In the genomic region with DNA sequence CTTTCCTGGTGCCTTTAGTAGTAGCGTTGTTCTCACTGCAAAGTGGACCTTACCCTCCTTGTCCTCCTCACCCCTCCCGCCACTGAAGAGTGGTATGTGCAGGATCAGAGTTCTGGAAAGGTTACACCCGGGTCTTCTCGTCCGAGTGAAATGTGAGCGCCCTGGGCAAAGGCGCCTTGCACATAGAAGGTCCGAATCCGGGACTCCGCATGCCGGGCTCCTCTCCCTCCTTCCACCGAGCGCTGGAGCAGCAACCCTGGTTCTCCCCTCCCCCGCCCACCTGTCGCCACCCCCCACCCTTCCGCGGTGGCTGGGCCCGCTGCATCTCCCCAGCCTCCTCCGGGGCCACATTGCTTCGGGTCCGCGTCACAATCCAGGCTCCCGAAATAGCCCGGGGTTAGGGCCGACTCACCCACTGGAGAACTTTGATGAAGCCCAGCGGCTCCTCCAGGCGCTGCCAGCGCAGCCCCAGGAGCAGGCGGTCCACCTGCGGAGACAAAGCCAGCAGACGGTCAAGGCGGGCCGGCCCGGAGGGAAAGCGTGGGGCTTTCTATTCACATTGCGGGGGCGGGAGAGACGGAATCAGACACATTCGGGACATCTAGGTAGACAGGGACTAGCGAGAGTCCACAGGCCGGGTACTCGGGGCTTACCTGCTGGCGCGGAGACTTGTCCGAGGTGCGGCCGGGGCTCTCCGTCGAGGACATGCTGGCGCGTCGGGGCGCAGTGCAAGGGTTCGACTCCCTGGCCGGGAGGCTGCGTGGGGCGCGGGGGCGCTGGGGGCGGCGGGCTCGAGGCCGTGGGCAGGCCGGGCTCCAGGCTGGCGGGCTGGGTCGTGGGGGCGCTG, we compare ENCODE assay signal across 8 mouse cellular contexts. TPM values are rescaled to one million over a fixed set of nuclear protein-coding genes. Genes with fewer than 3 reads are reported as not detected.
A peak's percentile ranks its signal among the peaks of the same experiment; 100 is the strongest.
DNase-seq lines count a peak whose midpoint lies in the region; ATAC-seq and TF ChIP-seq lines count a peak whose summit lies in the region.

No protein-coding gene starts in this region.

- DNase-seq in adrenal gland, postnatal 36 days = peak; percentile 21 to 32
- DNase-seq in adrenal gland, postnatal 4 days (ENCODE audit: low spot score in 2 of 2) = no peak
- DNase-seq in gastrocnemius, adult 2 months = peak; percentile 92
- peak; percentile 68 for DNase-seq in neural tube, embryonic 10.5 days (ENCODE audit: extremely low spot score, low spot score)
- DNase-seq in frontal cortex, adult 2 months (ENCODE audit: extremely low spot score in 1 of 2, low spot score in 1 of 2) = no peak
- DNase-seq in cerebellum, adult 11-12 months = no peak

- WGBS in kidney, embryonic 16.5 days = under 1% methylated on average over 61 of the region's 67 CpGs

- no peak for TF ChIP-seq POLR2A in ES-Bruce4 (IDR thresholded peaks at IDR 0.05; ENCODE audit: insufficient read depth, low read length)

- peak overlapping the region; percentile 79 for H3K4me2 ChIP-seq in kidney, embryonic 16.5 days (replicated peaks; ENCODE audit: low read depth, low read length)

- H3K27me3 ChIP-seq in ES-Bruce4 (ENCODE audit: control insufficient read depth, insufficient read depth, low read length, poor library complexity, severe bottlenecking) = peaks cover 9% of the 10 kb centered on the region
- H3K27me3 ChIP-seq in kidney, embryonic 16.5 days (ENCODE audit: insufficient read depth, low read length) = peaks cover 29% of the 10 kb centered on the region

- peak overlapping the region; percentile 57 for H3K9ac ChIP-seq in ES-Bruce4 (ENCODE audit: low read depth, poor library complexity, severe bottlenecking)
- peak overlapping the region; percentile 73 for H3K9ac ChIP-seq in kidney, embryonic 16.5 days (replicated peaks; ENCODE audit: low read length)

- H3K36me3 ChIP-seq in ES-Bruce4 (ENCODE audit: control insufficient read depth, insufficient read depth, low read length, poor library complexity, severe bottlenecking) = no peaks in the 10 kb centered on the region
- H3K36me3 ChIP-seq in kidney, embryonic 16.5 days (ENCODE audit: insufficient read depth, low read length) = no peaks in the 10 kb centered on the region

- TF ChIP-seq CTCF in ES-Bruce4 (IDR thresholded peaks at IDR 0.05; ENCODE audit: low read depth, low read length) = no peak
- no peak for TF ChIP-seq CTCF in gastrocnemius, adult 2 months (IDR thresholded peaks at IDR 0.05)

- no peak overlapping the region for H3K27ac ChIP-seq in ES-Bruce4 (ENCODE audit: insufficient read depth, low read length)
- peak overlapping the region; percentile 99 for H3K27ac ChIP-seq in gastrocnemius, adult 2 months
- peak overlapping the region; percentile 58 for H3K27ac ChIP-seq in kidney, embryonic 16.5 days (ENCODE audit: low read length)

- no peaks in the 10 kb centered on the region for H3K4me1 ChIP-seq in ES-Bruce4 (ENCODE audit: control insufficient read depth, insufficient read depth, low read length)
- peaks cover 16% of the 10 kb centered on the region; the same call in 1 of the 2 replicates for H3K4me1 ChIP-seq in kidney, embryonic 16.5 days (ENCODE audit: insufficient read depth, low read length)

- no peak for TF ChIP-seq EP300 in ES-Bruce4 (IDR thresholded peaks at IDR 0.05; ENCODE audit: insufficient read depth, low read depth, low read length)

- peak overlapping the region; percentile 74 for H3K4me3 ChIP-seq in ES-Bruce4 (ENCODE audit: low read depth, low read length)
- H3K4me3 ChIP-seq in gastrocnemius, adult 2 months = peak overlapping the region; percentile 85
- H3K4me3 ChIP-seq in kidney, embryonic 16.5 days (ENCODE audit: low read length) = peak overlapping the region; percentile 57

- no peaks in the 10 kb centered on the region for H3K9me3 ChIP-seq in ES-Bruce4 (replicated peaks; ENCODE audit: control insufficient read depth, insufficient read depth, low read length, poor library complexity, severe bottlenecking)
- H3K9me3 ChIP-seq in kidney, embryonic 16.5 days (ENCODE audit: low read length) = no peaks in the 10 kb centered on the region

- intact Hi-C loops in gastrocnemius, adult 2 months (cut with DNase I) = no loop called here

- ATAC-seq in kidney, embryonic 16.5 days (ENCODE audit: low FRiP score, low TSS enrichment) = peak; percentile 84

RNA-seq across cellular contexts. Expression of a gene that starts 0.5 kb away (rescaled TPM):
- total RNA-seq in adrenal gland, postnatal 36 days (2021) = under 1 TPM; 0.13 to 0.46 TPM
- 10 to 100 TPM in 1 of 2 experiments, 1 to 10 TPM in 1; 6.7 to 12.2 TPM for total RNA-seq in adrenal gland, postnatal 4 days (2021)
- polyA plus RNA-seq in ES-Bruce4 (2011; ENCODE audit: insufficient read depth, insufficient read length, low read depth, missing spikeins) = not detected in 2 replicates
- 100 to 1,000 TPM; 321 to 322 TPM for total RNA-seq in gastrocnemius, adult 2 months (2021)
- 3.7 and 5.0 TPM in 2 replicates for polyA plus RNA-seq in kidney, embryonic 16.5 days (2015; fragmentation: Nextera tagmentation; extraction: Ambion mirVana)
- polyA plus RNA-seq in frontal cortex, adult 2 months (2012; rRNA removed) = 1.8 and 1.9 TPM in 2 replicates

RNA-seq across cellular contexts. Expression of a gene that starts 15.2 kb away (rescaled TPM):
- total RNA-seq in adrenal gland, postnatal 36 days (2021) = 1 to 10 TPM; 7.6 to 9.7 TPM
- 10 to 100 TPM; 15.6 to 16.9 TPM for total RNA-seq in adrenal gland, postnatal 4 days (2021)
- 4.3 and 9.2 TPM in 2 replicates for polyA plus RNA-seq in ES-Bruce4 (2011; ENCODE audit: insufficient read depth, insufficient read length, low read depth, missing spikeins)
- total RNA-seq in gastrocnemius, adult 2 months (2021) = 1 to 10 TPM; 6.4 to 8.6 TPM
- 18.7 and 22.2 TPM in 2 replicates for polyA plus RNA-seq in kidney, embryonic 16.5 days (2015; fragmentation: Nextera tagmentation; extraction: Ambion mirVana)
- 42.7 and 44.0 TPM in 2 replicates for polyA plus RNA-seq in frontal cortex, adult 2 months (2012; rRNA removed)

RNA-seq across cellular contexts. Expression of a gene that starts 24.9 kb away (rescaled TPM):
- total RNA-seq in adrenal gland, postnatal 36 days (2021) = 1 to 10 TPM; 6.5 to 7.7 TPM
- 10 to 100 TPM in 1 of 2 experiments, 1 to 10 TPM in 1; 8.3 to 10.0 TPM for total RNA-seq in adrenal gland, postnatal 4 days (2021)
- polyA plus RNA-seq in ES-Bruce4 (2011; ENCODE audit: insufficient read depth, insufficient read length, low read depth, missing spikeins) = 3.3 and 3.7 TPM in 2 replicates
- 1 to 10 TPM; 2.8 to 3.8 TPM for total RNA-seq in gastrocnemius, adult 2 months (2021)
- polyA plus RNA-seq in kidney, embryonic 16.5 days (2015; fragmentation: Nextera tagmentation; extraction: Ambion mirVana) = 3.4 and 3.9 TPM in 2 replicates
- polyA plus RNA-seq in frontal cortex, adult 2 months (2012; rRNA removed) = 19.1 and 19.3 TPM in 2 replicates

RNA-seq across cellular contexts. Expression of a gene that starts 30.8 kb away (rescaled TPM):
- 10 to 100 TPM; 96.6 to 97.5 TPM for total RNA-seq in adrenal gland, postnatal 36 days (2021)
- total RNA-seq in adrenal gland, postnatal 4 days (2021) = 100 to 1,000 TPM in 1 of 2 experiments, 10 to 100 TPM in 1; 99.9 to 102 TPM
- polyA plus RNA-seq in ES-Bruce4 (2011; ENCODE audit: insufficient read depth, insufficient read length, low read depth, missing spikeins) = 159 and 168 TPM in 2 replicates
- total RNA-seq in gastrocnemius, adult 2 months (2021) = 10 to 100 TPM; 51.8 to 55.7 TPM
- 282 and 321 TPM in 2 replicates for polyA plus RNA-seq in kidney, embryonic 16.5 days (2015; fragmentation: Nextera tagmentation; extraction: Ambion mirVana)
- polyA plus RNA-seq in frontal cortex, adult 2 months (2012; rRNA removed) = 98.0 and 117 TPM in 2 replicates

RNA-seq across cellular contexts. Expression of a gene that starts 39.8 kb away (rescaled TPM):
- 10 to 100 TPM; 20.0 to 22.3 TPM for total RNA-seq in adrenal gland, postnatal 36 days (2021)
- total RNA-seq in adrenal gland, postnatal 4 days (2021) = 10 to 100 TPM; 17.0 to 18.5 TPM
- polyA plus RNA-seq in ES-Bruce4 (2011; ENCODE audit: insufficient read depth, insufficient read length, low read depth, missing spikeins) = 4.9 and 5.6 TPM in 2 replicates
- total RNA-seq in gastrocnemius, adult 2 months (2021) = 10 to 100 TPM; 21.6 to 28.3 TPM
- polyA plus RNA-seq in kidney, embryonic 16.5 days (2015; fragmentation: Nextera tagmentation; extraction: Ambion mirVana) = 5.4 and 5.8 TPM in 2 replicates
- 62.1 and 62.6 TPM in 2 replicates for polyA plus RNA-seq in frontal cortex, adult 2 months (2012; rRNA removed)

Comparison
In these comparisons a context has a peak if more than half of its experiments do, and no peak if none do; other contexts are left out.
1. DNase-seq: peak in adrenal gland, postnatal 36 days (2 of 2), gastrocnemius, adult 2 months (single experiment) and neural tube, embryonic 10.5 days (single experiment); none in adrenal gland, postnatal 4 days (0 of 2), frontal cortex, adult 2 months (0 of 2) and cerebellum, adult 11-12 months (single experiment).
2. RNA of a gene that starts 0.5 kb away (total RNA-seq): 321 to 322 TPM in gastrocnemius, adult 2 months; 6.7 to 12.2 TPM in adrenal gland, postnatal 4 days and 0.13 to 0.46 TPM in adrenal gland, postnatal 36 days; every median in the first group is over 10 times any median in the second.
3. Peak in every context shown above with its lines, with median percentiles within 50 percentile points of each other: H3K4me3 ChIP-seq.